Mouse (Mus musculus) left cerebral cortex, postnatal 10 days (tissue): Measurements from ENCODE around the gene Aatk. TPM values are rescaled to one million over a fixed set of nuclear protein-coding genes. Genes with fewer than 3 reads are reported as not detected.
A peak's percentile ranks its signal among the peaks of the same experiment; 100 is the strongest.

Experiments used
- DNase-seq, 2 experiments: peaks; one replicate each; pipeline ENCODE4 v3.0.0; 2021 to 2022; ENCODE audit warnings: low spot score in 2 of 2, mixed read lengths in 1 of 2; ENCODE audit errors: extremely low spot score in 1 of 2
- intact Hi-C: fragments of 180-260 bp; cut with DNase I; formaldehyde crosslinking; loops from one replicate; pipeline ENCODE4 v1.15.1; 2025
- microRNA-seq: library from miRNA; unstranded; fragments of <30 nt; microRNA quantifications from one replicate; pipeline ENCODE4 v1.2.0, GENCODE M21; 2022
- total RNA-seq, 2 experiments: library from RNA; stranded (reverse); gene quantifications; 2 replicates each; pipeline ENCODE4 v1.2.3; 2021

Gene Aatk
- total RNA-seq, 2 experiments from 2014 or later, result 136 to 153 TPM

- intact Hi-C loops, result no loop called here
- DNase-seq, result no peak
Observed at GRCm38 (mm10) chr11:119973789-119974188, 73.2 kb downstream of the Aatk start.

- DNase-seq, result no peak
- intact Hi-C loops, result no loop called here
Observed at GRCm38 (mm10) chr11:119970021-119970851, 76.7 kb downstream of the Aatk start.

- intact Hi-C loops, result no loop called here
- DNase-seq, result no peak
Observed at GRCm38 (mm10) chr11:119967892-119968291, 79.1 kb downstream of the Aatk start.

- intact Hi-C loops, result no loop called here
- DNase-seq, result no peak
Observed at GRCm38 (mm10) chr11:119967401-119967800, 79.6 kb downstream of the Aatk start.

GRCm38 (mm10) chr11:119966294-119966693 lies 80.7 kb downstream of the Aatk start:
- DNase-seq, result no peak
- intact Hi-C loops, result no loop called here

- DNase-seq, result no peak
- intact Hi-C loops, result no loop called here
Observed at GRCm38 (mm10) chr11:119965053-119965452, 81.9 kb downstream of the Aatk start.

- DNase-seq, result no peak
- intact Hi-C loops, result no loop called here
Observed at GRCm38 (mm10) chr11:119961511-119961910, 85.5 kb downstream of the Aatk start.

GRCm38 (mm10) chr11:119960671-119961070 lies 86.3 kb downstream of the Aatk start:
- intact Hi-C loops, result no loop called here
- DNase-seq, result no peak

- intact Hi-C loops, result no loop called here
Observed at GRCm38 (mm10) chr11:119959714-119960113, 87.3 kb downstream of the Aatk start.

GRCm38 (mm10) chr11:119958856-119959255 lies 88.1 kb downstream of the Aatk start:
- intact Hi-C loops, result no loop called here

More at GRCm38 (mm10) chr11:119959714-119960113, 87.3 kb downstream of the Aatk start:
- no peak for DNase-seq

More at GRCm38 (mm10) chr11:119958856-119959255, 88.1 kb downstream of the Aatk start:
- DNase-seq, result peak in 1 of 2 experiments; percentile 62

Small RNA genes within 50 kb of the gene (microRNA-seq; reads per million reads assigned to microRNA genes)
- gene Gm25948 (not detected), gene Mir3065 (not detected), gene Mir338 (not detected)

Other genes starting within 250 kb of the Aatk start
- 10 to 100 TPM; 43.0 to 46.9 TPM for gene Chmp6, start 133.7 kb downstream of the Aatk start, total RNA-seq
- gene Baiap2, start 104.4 kb downstream of the Aatk start, total RNA-seq, result 100 to 1,000 TPM; 116 to 122 TPM
- 10 to 100 TPM; 37.1 to 38.2 TPM for gene Cep131, start 39.7 kb upstream of the Aatk start, total RNA-seq
- 10 to 100 TPM; 17.5 to 21.4 TPM for gene Tepsin, start 51.6 kb upstream of the Aatk start, total RNA-seq
- 10 to 100 TPM; 28.6 to 32.9 TPM for gene Ndufaf8, start 51.8 kb upstream of the Aatk start, total RNA-seq
- gene Slc38a10, start 104.2 kb upstream of the Aatk start, total RNA-seq, result 100 to 1,000 TPM; 107 to 118 TPM
- 10 to 100 TPM; 19.7 to 20.6 TPM for gene Bahcc1, start 185.8 kb upstream of the Aatk start, total RNA-seq